Mouse (Mus musculus) forebrain, embryonic 13.5 days (tissue): Measurements from ENCODE around the gene Ttc41. TPM values are rescaled to one million over a fixed set of nuclear protein-coding genes. Genes with fewer than 3 reads are reported as not detected.
A peak's percentile ranks its signal among the peaks of the same experiment; 100 is the strongest.

ENCODE experiments used
- ATAC-seq: fragments of 200-750 bp; cut with Nextera tagmentation; 2 replicates; pipeline ENCODE4 v1.8.0; 2017
- H3K27ac ChIP-seq: fragments of 300-500 bp; sonication (generic); 2 replicates; pipeline ENCODE4 v1.5.1; 2015; ENCODE audit warnings: inconsistent platforms, mild to moderate bottlenecking, moderate library complexity
- H3K27me3 ChIP-seq: fragments of 300-500 bp; sonication (generic); 2 replicates; pipeline ENCODE4 v1.6.1; 2015; ENCODE audit warnings: mild to moderate bottlenecking, inconsistent platforms
- H3K36me3 ChIP-seq: fragments of 300-500 bp; sonication (generic); 2 replicates; pipeline ENCODE4 v1.6.1; 2015; ENCODE audit warnings: mild to moderate bottlenecking, inconsistent platforms; ENCODE audit not compliant: poor library complexity, severe bottlenecking
- H3K4me1 ChIP-seq: fragments of 300-500 bp; sonication (generic); 2 replicates; pipeline ENCODE4 v1.6.1; 2015; ENCODE audit warnings: inconsistent platforms
- H3K4me2 ChIP-seq: fragments of 300-500 bp; sonication (generic); 2 replicates; pipeline ENCODE4 v1.6.1; 2015; ENCODE audit warnings: inconsistent platforms, mild to moderate bottlenecking, moderate library complexity
- H3K4me3 ChIP-seq: fragments of 300-500 bp; sonication (generic); 2 replicates; pipeline ENCODE4 v1.5.1; 2015; ENCODE audit warnings: mild to moderate bottlenecking, inconsistent platforms
- H3K9ac ChIP-seq: fragments of 300-500 bp; sonication (generic); 2 replicates; pipeline ENCODE4 v1.6.1; 2015; ENCODE audit warnings: mild to moderate bottlenecking, inconsistent platforms
- H3K9me3 ChIP-seq: fragments of 300-500 bp; sonication (generic); replicated peaks from 2 replicates; pipeline ENCODE4 v1.6.1; 2016; ENCODE audit warnings: inconsistent platforms
- WGBS: fragments of 180-500 bp; shearing (Covaris S2); methylation state at CpG from one replicate; pipeline ENCODE4 v1.1.7; 2015; 5-methylcytosine and 5-hydroxymethylcytosine counted together
- polyA plus RNA-seq: library from polyadenylated mRNA; unstranded; fragments of >200 nt; fragmentation: Nextera tagmentation; extraction: Ambion mirVana; gene quantifications from 2 replicates; pipeline ENCODE4 v1.2.1, GENCODE M21; 2015

Gene Ttc41
- polyA plus RNA-seq, 1 experiment from 2014 or later = 1.7 TPM

DNA sequence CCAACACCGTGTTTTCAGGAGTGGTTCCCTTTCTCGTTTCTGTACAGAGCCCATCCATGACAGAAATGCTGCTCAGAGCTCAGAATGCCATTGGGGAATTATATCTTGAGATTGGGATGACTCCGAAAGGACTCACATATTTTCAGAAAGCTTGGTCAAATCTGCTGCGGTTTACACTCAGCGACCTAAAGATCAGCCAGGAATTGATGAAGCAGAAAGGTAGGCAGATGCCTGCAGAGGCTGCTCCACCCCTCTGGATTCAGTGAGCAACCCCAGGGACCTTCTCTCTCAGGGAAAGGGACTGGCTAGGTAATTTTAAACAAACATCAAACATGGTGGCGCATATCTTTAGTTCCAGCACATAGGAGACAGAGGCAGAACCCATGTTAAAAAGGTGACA is 52.6 kb downstream of the Ttc41 start:
- H3K27me3 ChIP-seq = no peaks in the 10 kb centered on the region
- no peak overlapping the region for H3K4me3 ChIP-seq
- no peak for ATAC-seq
- H3K27ac ChIP-seq = no peak overlapping the region
- WGBS = 91% methylated on average over 6 of the region's 6 CpGs
- no peak overlapping the region for H3K9ac ChIP-seq
- H3K4me1 ChIP-seq = no peaks in the 10 kb centered on the region
- no peaks in the 10 kb centered on the region for H3K36me3 ChIP-seq
- 0 out of 2 replicates have a peak, but pooled peaks cover 5% of the 10 kb centered on the region for H3K9me3 ChIP-seq
- H3K4me2 ChIP-seq = no peak overlapping the region

DNA sequence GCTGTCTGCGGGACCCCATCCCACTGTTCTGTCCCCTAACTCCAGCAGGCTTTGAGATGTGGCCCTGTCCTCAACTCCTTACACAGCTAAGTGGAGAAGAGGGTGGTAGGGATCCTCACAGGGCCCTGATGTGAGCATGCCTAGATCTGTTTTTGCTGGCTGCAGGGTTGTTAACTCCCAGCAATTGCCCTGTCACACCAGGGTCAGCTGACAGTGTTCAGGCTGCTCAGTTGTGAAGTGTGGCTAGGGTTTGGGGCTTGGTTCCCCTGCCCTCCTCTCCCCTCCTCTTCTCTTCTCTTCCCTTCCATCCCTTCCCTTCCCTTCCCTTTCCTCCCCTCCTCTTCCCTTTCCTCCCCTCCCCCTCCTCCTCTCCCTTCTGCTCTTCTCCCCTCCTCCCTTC is 55.6 kb downstream of the Ttc41 start:
- 90% methylated on average over 1 of the region's 1 CpGs for WGBS

DNA sequence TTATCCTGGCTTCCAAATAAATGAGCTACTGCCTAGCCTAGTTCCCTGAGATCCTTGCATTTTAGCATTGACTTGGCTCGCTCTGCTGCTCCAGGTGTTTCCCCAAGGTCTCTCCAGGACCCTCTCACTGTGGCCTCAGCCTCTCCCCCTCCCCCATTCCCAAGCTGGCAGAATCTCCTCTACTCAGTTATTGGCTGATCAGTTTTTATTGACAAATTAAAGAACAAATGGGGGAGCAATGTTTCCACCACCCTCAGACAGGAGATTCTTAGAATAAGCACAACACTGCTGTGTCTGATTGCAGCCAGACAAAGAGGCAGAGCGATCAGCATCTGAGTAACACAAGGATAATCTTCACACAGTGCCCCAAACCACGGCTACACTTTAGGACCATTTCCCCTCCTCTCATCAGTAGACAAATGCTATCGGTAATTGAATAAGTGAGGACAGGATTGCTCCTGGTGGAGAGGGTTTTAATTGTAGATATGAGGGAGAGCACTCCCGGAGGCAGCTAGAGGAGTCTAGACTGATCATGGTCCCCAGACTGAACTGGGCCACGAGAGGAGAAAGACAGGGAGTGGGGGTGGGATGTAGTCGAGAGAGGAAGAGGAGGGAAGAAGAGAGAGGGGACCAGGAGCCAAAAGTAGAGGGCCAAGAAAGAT is 56.2 kb downstream of the Ttc41 start:
- no peak overlapping the region for H3K4me3 ChIP-seq
- no peaks in the 10 kb centered on the region for H3K27me3 ChIP-seq
- H3K4me2 ChIP-seq = no peak overlapping the region
- ATAC-seq = peak; percentile 77
- H3K9ac ChIP-seq = no peak overlapping the region
- H3K9me3 ChIP-seq = 0 out of 2 replicates have a peak, but pooled peaks cover 5% of the 10 kb centered on the region
- H3K27ac ChIP-seq = no peak overlapping the region
- H3K4me1 ChIP-seq = no peaks in the 10 kb centered on the region
- no peaks in the 10 kb centered on the region for H3K36me3 ChIP-seq
- 53% methylated on average over 7 of the region's 7 CpGs for WGBS

More for the DNA sequence above, 55.6 kb downstream of the Ttc41 start:
- H3K9me3 ChIP-seq = 0 out of 2 replicates have a peak, but pooled peaks cover 5% of the 10 kb centered on the region
- H3K27ac ChIP-seq = no peak overlapping the region
- no peaks in the 10 kb centered on the region for H3K4me1 ChIP-seq
- no peak for ATAC-seq
- H3K9ac ChIP-seq = no peak overlapping the region
- no peaks in the 10 kb centered on the region for H3K27me3 ChIP-seq
- H3K36me3 ChIP-seq = no peaks in the 10 kb centered on the region
- no peak overlapping the region for H3K4me2 ChIP-seq
- H3K4me3 ChIP-seq = no peak overlapping the region

DNA sequence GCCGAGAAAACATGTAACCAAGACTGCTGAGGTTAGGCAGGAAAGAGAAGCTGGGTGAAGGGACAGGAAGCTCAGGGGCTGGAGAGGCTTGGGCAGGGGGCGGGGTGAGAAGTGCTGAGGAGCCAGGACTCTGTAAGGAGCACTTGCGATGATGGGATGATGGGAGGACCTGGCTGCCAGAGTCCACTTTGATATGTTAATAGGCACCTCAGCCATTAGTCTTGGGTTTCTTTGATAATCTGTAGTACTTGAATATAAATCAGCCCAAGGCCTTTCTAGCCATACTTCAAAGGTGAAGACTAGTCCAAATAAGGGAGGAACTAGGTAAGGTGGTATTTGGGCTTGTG is 56.7 kb downstream of the Ttc41 start:
- no peak overlapping the region for H3K27ac ChIP-seq

DNA sequence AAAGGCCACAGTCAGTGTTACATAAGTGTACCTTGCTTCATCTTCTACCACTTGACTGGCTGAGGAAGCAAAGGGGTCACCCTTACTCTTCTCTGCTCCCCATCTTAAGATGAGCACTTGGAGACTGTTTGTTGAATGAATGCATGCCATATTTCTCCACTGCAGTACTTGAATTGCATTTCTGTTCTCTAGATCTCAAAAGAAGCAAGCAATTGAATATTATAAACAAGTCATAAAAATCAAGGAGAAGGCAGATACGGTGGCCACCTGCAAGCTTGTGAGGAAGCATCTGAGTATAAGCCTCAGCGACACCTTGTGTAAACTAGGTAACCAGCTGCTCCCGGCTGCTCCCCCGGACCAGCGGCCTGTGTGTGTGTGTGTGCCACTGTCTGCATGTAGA is 58.1 kb downstream of the Ttc41 start, which contains the start of gene Gm49358:
Gene Gm49358 (plus strand): TSS at position 301 of the 400 bp plus-strand sequence.
- H3K4me1 ChIP-seq = 0 out of 2 replicates have a peak, but pooled peaks cover 2% of the 10 kb centered on the region
- H3K27ac ChIP-seq = no peak within 1 kb of the TSS
- H3K9ac ChIP-seq = no peak within 1 kb of the TSS
- H3K27me3 ChIP-seq = no peaks in the 10 kb centered on the region
- WGBS = 95% methylated on average over 5 of the region's 5 CpGs
- H3K4me3 ChIP-seq = no peak within 1 kb of the TSS
- H3K4me2 ChIP-seq = no peak within 1 kb of the TSS
- no peaks in the 10 kb centered on the region for H3K36me3 ChIP-seq
- 0 out of 2 replicates have a peak, but pooled peaks cover 5% of the 10 kb centered on the region for H3K9me3 ChIP-seq
- ATAC-seq = no peak

More for the DNA sequence above, 56.7 kb downstream of the Ttc41 start:
- Histone ChIP-seq H3K4me1 (no peaks in the 10 kb centered on the region), H3K36me3 (no peaks in the 10 kb centered on the region), H3K9ac (no peak overlapping the region), H3K27me3 (no peaks in the 10 kb centered on the region), H3K4me3 (no peak overlapping the region), H3K4me2 (no peak overlapping the region), H3K9me3 (0 out of 2 replicates have a peak, but pooled peaks cover 5% of the 10 kb centered on the region)
- ATAC-seq = no peak
- 69% methylated on average over 3 of the region's 3 CpGs for WGBS

DNA sequence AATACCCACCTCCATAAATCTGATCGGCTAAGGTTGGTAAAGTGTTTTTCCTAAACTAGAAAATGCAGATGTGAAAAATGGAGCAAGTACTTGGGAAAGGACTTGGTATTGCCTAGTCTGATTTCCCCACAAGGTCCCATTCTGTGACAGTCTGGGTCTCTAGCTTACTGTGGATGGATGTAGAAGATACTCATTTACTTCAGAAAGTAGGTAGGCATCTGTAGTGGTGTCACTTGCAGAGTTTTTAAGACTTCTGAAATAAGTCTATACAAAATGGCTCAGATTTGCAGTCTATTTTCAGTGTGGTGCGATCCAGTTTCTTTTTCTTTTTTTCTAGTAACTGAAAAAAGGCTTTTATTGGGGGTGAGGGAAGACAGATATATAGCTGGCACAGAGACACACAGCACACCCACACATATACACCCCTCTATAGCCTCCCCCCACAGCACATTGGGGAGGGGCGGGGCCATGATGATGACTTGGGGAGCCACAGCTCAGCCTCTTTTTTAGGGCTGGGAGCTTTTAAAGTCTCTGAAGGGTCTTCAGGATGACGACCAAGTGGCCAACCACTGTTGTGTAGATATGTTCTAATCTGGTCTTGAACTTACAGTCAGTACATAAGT is 59.8 kb downstream of the Ttc41 start:
- Histone ChIP-seq H3K27me3 (no peaks in the 10 kb centered on the region), H3K36me3 (no peaks in the 10 kb centered on the region), H3K27ac (no peak overlapping the region), H3K9ac (no peak overlapping the region), H3K4me1 (peaks cover 19% of the 10 kb centered on the region), H3K9me3 (0 out of 2 replicates have a peak, but pooled peaks cover 5% of the 10 kb centered on the region), H3K4me3 (no peak overlapping the region), H3K4me2 (no peak overlapping the region)
- WGBS = 86% methylated on average over 4 of the region's 4 CpGs
- ATAC-seq = no peak

DNA sequence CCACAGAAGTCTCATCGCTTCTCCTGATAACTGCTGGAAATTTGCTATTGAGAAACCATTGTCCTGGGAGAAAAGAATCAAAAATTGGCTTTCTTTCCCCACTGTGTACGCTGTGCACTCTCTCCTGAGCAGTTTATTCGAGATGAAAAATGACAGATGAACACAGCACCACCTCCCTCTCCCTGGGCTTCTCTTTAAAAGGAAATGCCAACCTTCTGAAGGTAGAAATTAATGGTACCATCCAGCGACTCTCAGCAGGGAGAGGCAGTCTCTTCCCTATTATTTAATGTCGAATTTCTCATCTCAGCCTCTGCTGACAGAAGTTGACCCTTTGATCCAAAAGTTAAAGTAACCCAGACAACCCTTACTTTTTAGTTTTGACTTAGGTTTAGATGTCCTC is 63.6 kb downstream of the Ttc41 start:
- H3K27me3 ChIP-seq = no peaks in the 10 kb centered on the region
- no peaks in the 10 kb centered on the region for H3K9me3 ChIP-seq
- no peak overlapping the region for H3K9ac ChIP-seq
- WGBS = 58% methylated on average over 5 of the region's 5 CpGs
- peaks cover 23% of the 10 kb centered on the region for H3K4me1 ChIP-seq
- peak overlapping the region; percentile 55 for H3K27ac ChIP-seq
- ATAC-seq = peak; percentile 46
- H3K4me3 ChIP-seq = no peak overlapping the region
- no peaks in the 10 kb centered on the region for H3K36me3 ChIP-seq
- 0 out of 2 replicates have a peak overlapping the region, but pooled peaks have one; percentile 24 for H3K4me2 ChIP-seq

DNA sequence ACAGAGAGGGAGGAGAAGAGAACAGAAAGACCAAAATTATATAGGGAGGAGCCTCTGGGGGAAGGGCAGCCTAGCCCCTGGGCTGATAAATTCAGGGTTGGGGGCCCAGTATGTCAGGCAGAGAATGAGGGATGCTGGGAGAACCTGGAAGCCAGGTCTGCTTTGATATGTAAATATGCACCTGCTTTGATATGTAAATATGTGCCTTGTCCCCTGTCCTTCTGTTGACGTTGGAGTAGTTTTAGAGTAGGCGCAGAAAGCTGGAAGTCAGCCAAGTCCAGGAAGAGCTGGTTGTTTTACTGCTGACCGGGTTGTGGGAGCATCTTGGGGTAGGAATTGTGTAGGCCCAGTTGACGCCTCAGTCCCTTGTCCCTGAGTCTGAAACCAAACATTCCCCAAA is 64.2 kb downstream of the Ttc41 start:
- Histone ChIP-seq H3K4me3 (no peak overlapping the region), H3K27me3 (no peaks in the 10 kb centered on the region), H3K9me3 (no peaks in the 10 kb centered on the region), H3K9ac (no peak overlapping the region), H3K27ac (peak overlapping the region; percentile 55), H3K4me2 (peak overlapping the region; percentile 24; the same call in 1 of the 2 replicates), H3K36me3 (no peaks in the 10 kb centered on the region), H3K4me1 (peaks cover 23% of the 10 kb centered on the region)
- peak; percentile 80 for ATAC-seq
- WGBS = 9% methylated on average over 4 of the region's 4 CpGs

DNA sequence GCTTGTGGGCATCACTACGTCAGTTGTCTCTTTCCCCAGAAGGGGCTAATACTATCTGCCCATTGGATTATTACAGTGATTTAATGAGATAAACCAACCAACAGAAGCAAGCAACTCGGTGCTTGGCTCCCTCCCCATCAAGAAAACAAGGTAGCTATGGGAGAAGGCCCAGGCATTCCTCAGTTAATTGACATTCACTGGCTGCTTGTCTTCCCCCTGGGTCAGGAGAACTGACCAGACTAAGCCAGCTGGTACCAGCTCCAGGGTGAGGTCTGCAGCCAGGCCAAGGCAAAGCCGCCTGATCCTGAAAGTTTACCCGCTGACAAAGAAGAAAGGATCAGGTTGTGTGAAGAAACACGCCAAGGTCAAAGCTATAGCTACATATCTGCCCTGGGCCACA is 66.1 kb downstream of the Ttc41 start:
- no peak overlapping the region for H3K4me3 ChIP-seq

DNA sequence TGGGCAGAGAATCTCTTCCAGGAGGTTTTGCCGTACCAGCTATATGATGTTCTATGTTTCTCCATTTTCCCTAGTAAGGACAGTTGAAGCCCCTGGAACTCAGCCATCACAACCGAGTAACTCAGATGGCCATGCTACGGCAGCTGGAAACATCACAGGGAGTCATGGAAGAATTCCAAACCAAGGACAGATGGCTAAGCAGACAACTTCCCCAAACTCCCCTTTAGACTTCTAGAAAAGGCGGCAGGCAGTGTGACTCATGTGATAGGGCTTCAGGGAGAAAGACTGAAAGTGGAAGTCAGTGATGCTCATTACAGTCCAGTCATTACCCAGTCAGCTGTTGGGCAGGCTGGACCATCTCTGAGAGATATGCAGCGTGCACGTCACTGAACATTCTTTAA is 66.6 kb downstream of the Ttc41 start:
- H3K27ac ChIP-seq = no peak overlapping the region

More for the DNA sequence above, 66.1 kb downstream of the Ttc41 start:
- H3K9ac ChIP-seq = no peak overlapping the region
- H3K4me1 ChIP-seq = peaks cover 23% of the 10 kb centered on the region
- no peaks in the 10 kb centered on the region for H3K36me3 ChIP-seq
- H3K9me3 ChIP-seq = no peaks in the 10 kb centered on the region
- WGBS = 82% methylated on average over 5 of the region's 5 CpGs
- no peaks in the 10 kb centered on the region for H3K27me3 ChIP-seq
- no peak for ATAC-seq
- H3K4me2 ChIP-seq = no peak overlapping the region
- no peak overlapping the region for H3K27ac ChIP-seq

DNA sequence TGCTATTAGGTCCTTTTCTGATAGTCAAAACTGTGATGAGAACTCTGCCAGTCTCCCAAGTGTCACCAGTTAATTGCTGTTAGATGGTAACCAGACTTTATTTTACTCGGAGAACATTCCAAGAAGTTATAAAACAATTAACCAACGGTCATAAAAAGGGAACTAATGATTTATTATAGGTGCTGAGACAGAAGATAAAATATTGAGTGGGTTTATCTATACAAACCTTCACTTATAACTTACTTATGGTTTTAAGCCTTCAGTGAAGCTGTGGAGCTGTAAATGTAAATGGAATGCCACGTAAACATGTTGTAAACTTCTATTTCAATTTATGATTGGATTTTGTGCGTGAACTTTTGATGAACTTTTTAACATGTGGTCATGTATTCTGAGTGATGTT is 67.7 kb downstream of the Ttc41 start:
- no peak for ATAC-seq
- Histone ChIP-seq H3K4me3 (no peak overlapping the region), H3K9ac (no peak overlapping the region), H3K4me1 (peaks cover 31% of the 10 kb centered on the region), H3K27me3 (no peaks in the 10 kb centered on the region; the same call in 1 of the 2 replicates), H3K36me3 (no peaks in the 10 kb centered on the region), H3K27ac (no peak overlapping the region), H3K9me3 (no peaks in the 10 kb centered on the region), H3K4me2 (no peak overlapping the region)
- 86% methylated on average over 4 of the region's 4 CpGs for WGBS

More for the DNA sequence above, 66.6 kb downstream of the Ttc41 start:
- H3K4me1 ChIP-seq = peaks cover 23% of the 10 kb centered on the region
- H3K4me3 ChIP-seq = no peak overlapping the region
- H3K9ac ChIP-seq = no peak overlapping the region
- H3K27me3 ChIP-seq = no peaks in the 10 kb centered on the region
- no peak overlapping the region for H3K4me2 ChIP-seq
- H3K9me3 ChIP-seq = no peaks in the 10 kb centered on the region
- no peaks in the 10 kb centered on the region for H3K36me3 ChIP-seq
- WGBS = 77% methylated on average over 6 of the region's 6 CpGs
- ATAC-seq = no peak

DNA sequence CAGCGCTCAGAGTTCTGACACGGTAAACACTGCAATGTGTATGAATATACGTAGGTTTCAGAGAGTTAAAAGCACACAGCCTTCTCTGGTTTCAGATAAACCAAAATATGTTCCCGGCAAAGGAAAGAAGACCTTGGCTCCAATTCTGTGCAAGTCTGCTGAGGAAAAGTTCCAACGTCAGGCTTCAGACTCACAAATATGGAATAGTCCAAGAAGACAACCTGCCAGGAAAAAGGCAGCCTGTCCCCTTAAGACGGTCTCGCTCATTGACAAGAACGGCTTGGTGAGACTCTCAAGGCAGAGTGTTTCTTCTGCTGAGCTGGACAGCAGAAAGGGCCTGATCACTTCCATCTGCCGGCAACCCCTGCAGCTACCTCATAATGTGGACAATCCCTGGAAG is 70.7 kb downstream of the Ttc41 start:
- Histone ChIP-seq H3K4me3 (no peak overlapping the region), H3K4me2 (no peak overlapping the region), H3K27me3 (no peaks in the 10 kb centered on the region; the same call in 1 of the 2 replicates), H3K9me3 (no peaks in the 10 kb centered on the region), H3K4me1 (peaks cover 31% of the 10 kb centered on the region), H3K27ac (no peak overlapping the region), H3K36me3 (no peaks in the 10 kb centered on the region), H3K9ac (no peak overlapping the region)
- no peak for ATAC-seq
- 89% methylated on average over 9 of the region's 9 CpGs for WGBS
